Mouse (Mus musculus) ES-E14 (cell line): Measurements from ENCODE around the gene Anks1b. TPM values are rescaled to one million over a fixed set of nuclear protein-coding genes. Genes with fewer than 3 reads are reported as not detected.

Experiments
- DNase-seq: peaks from one replicate; pipeline ENCODE4 v3.0.0-alpha.2; 2013; ENCODE audit warnings: low read depth, low spot score
- H3K27ac ChIP-seq: 2 replicates; pipeline ENCODE4 v1.5.1; 2012; ENCODE audit warnings: low read depth, mild to moderate bottlenecking, low read length, moderate library complexity, mixed read lengths; ENCODE audit not compliant: poor library complexity, insufficient read depth, severe bottlenecking
- H3K36me3 ChIP-seq: 2 replicates; pipeline ENCODE4 v1.6.1; 2012; ENCODE audit warnings: mild to moderate bottlenecking, low read length, moderate library complexity, mixed read lengths; ENCODE audit not compliant: control insufficient read depth, poor library complexity, insufficient read depth, severe bottlenecking
- H3K4me1 ChIP-seq, 2 experiments: fragments of 150-350 bp in 1 of 2; sonication (generic) in 1 of 2; 2 replicates each; pipeline ENCODE4 v1.6.1; 2012; ENCODE audit warnings: low read length in 2 of 2, mild to moderate bottlenecking in 1 of 2, mixed read lengths in 1 of 2; ENCODE audit not compliant: control insufficient read depth in 2 of 2, insufficient read depth in 2 of 2, poor library complexity in 1 of 2
- H3K4me3 ChIP-seq, 2 experiments: fragments of 150-350 bp in 1 of 2; sonication (generic) in 1 of 2; 2 replicates each; pipeline ENCODE4 v1.5.1; 2012; ENCODE audit warnings: low read length in 2 of 2, low read depth in 1 of 2, mild to moderate bottlenecking in 1 of 2, mixed read lengths in 1 of 2; ENCODE audit not compliant: insufficient read depth in 1 of 2, poor library complexity in 1 of 2, severe bottlenecking in 1 of 2
- H3K9ac ChIP-seq: 2 replicates; pipeline ENCODE4 v1.6.1; 2012; ENCODE audit warnings: low read depth, mild to moderate bottlenecking, low read length, mixed read lengths; ENCODE audit not compliant: poor library complexity, insufficient read depth, severe bottlenecking
- H3K9me3 ChIP-seq: fragments of 150-350 bp; sonication (generic); 2 replicates; pipeline ENCODE4 v1.6.1; 2012; ENCODE audit warnings: low read depth, mild to moderate bottlenecking, low read length; ENCODE audit not compliant: control insufficient read depth, insufficient read depth
- CHD2 ChIP-seq: IDR thresholded peaks from 2 replicates; pipeline ENCODE4 v1.6.1; 2014; ENCODE audit warnings: mild to moderate bottlenecking, low read depth, low read length, inconsistent platforms
- HCFC1 ChIP-seq: IDR thresholded peaks from 2 replicates; pipeline ENCODE4 v1.6.1; 2012; ENCODE audit warnings: low read length, inconsistent platforms, borderline replicate concordance; ENCODE audit not compliant: insufficient read depth
- MAFK ChIP-seq: IDR thresholded peaks from 2 replicates; pipeline ENCODE4 v1.6.1; 2014; ENCODE audit warnings: mild to moderate bottlenecking, low read depth, low read length, inconsistent platforms; ENCODE audit not compliant: insufficient read depth
- ZC3H11A ChIP-seq: IDR thresholded peaks from 2 replicates; pipeline ENCODE4 v1.6.1; 2012; ENCODE audit warnings: low read depth, mild to moderate bottlenecking, inconsistent platforms, low read length, borderline replicate concordance
- ZNF384 ChIP-seq: IDR thresholded peaks from 2 replicates; pipeline ENCODE4 v1.6.1; 2012; ENCODE audit warnings: low read depth, low read length, inconsistent platforms
- in situ Hi-C, 2 experiments: fragments of 600-800 bp; cut with MboI; formaldehyde crosslinking; loops; one replicate each; pipeline ENCODE4 v1.15.1; 2025; ENCODE audit warnings: low sequenced_read_pairs in 2 of 2, inconsistent platforms in 1 of 2; ENCODE audit not compliant: unreplicated experiment in 2 of 2
- total RNA-seq: library from RNA; depleted of rRNA; stranded (reverse); fragments of 300-350 nt; gene quantifications from 2 replicates; pipeline ENCODE4 v1.2.3, GENCODE M21; 2012

Gene Anks1b
- total RNA-seq, 1 experiment = 2.6 TPM

- Histone ChIP-seq H3K4me1 (no peaks in the 10 kb centered on the region), H3K9me3 (no peaks in the 10 kb centered on the region), H3K36me3 (no peaks in the 10 kb centered on the region), H3K4me3 (no peak overlapping the region), H3K27ac (no peak overlapping the region), H3K9ac (no peak overlapping the region)
- DNase-seq = no peak
- TF ChIP-seq HCFC1 (no peak), CHD2 (no peak), MAFK (no peak), ZC3H11A (no peak), ZNF384 (no peak)
- in situ Hi-C loops = no loop called here
These were observed 535.2 kb downstream of the Anks1b start for GRCm38 (mm10) chr10:90408484-90408883.

- Histone ChIP-seq H3K27ac (no peak overlapping the region), H3K9ac (no peak overlapping the region), H3K9me3 (no peaks in the 10 kb centered on the region), H3K36me3 (no peaks in the 10 kb centered on the region), H3K4me3 (no peak overlapping the region), H3K4me1 (no peaks in the 10 kb centered on the region)
- DNase-seq = no peak
- TF ChIP-seq ZNF384 (no peak), ZC3H11A (no peak), CHD2 (no peak), MAFK (no peak), HCFC1 (no peak)
- in situ Hi-C loops = no loop called here
These were observed 558.2 kb downstream of the Anks1b start for GRCm38 (mm10) chr10:90431527-90431926.

GRCm38 (mm10) chr10:90431974-90432373 is 558.7 kb downstream of the Anks1b start:
- no peak overlapping the region for H3K27ac ChIP-seq
- TF ChIP-seq ZC3H11A = no peak
- TF ChIP-seq CHD2 = no peak
- TF ChIP-seq HCFC1 = no peak
- TF ChIP-seq ZNF384 = no peak
- no peak for TF ChIP-seq MAFK
- no peak for DNase-seq
- in situ Hi-C loops = no loop called here
- H3K9ac ChIP-seq = no peak overlapping the region
- H3K4me3 ChIP-seq = no peak overlapping the region
- no peaks in the 10 kb centered on the region for H3K4me1 ChIP-seq
- H3K36me3 ChIP-seq = no peaks in the 10 kb centered on the region
- no peaks in the 10 kb centered on the region for H3K9me3 ChIP-seq

DNA sequence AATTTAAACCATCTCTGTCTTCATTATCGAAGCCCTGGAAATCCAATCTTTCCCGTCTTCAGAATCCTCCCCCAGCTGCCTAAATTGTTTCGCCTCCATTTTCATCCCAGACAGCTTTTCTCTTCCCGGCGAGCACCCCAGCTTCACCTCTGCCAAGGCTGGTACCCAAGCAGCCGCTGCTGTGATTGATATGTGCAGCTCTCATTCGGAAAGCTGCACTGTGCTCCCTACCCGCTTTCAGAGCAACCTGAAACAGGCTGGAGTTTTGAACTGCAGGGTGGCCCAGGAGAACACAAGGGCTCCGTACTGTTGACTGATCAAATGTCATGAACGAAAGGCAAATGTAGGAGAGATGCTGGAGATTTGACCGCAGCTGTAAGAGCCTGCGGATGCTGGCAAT is 559.2 kb downstream of the Anks1b start:
- H3K4me3 ChIP-seq = no peak overlapping the region
- H3K36me3 ChIP-seq = no peaks in the 10 kb centered on the region
- H3K27ac ChIP-seq = no peak overlapping the region
- no peaks in the 10 kb centered on the region for H3K4me1 ChIP-seq
- TF ChIP-seq HCFC1 = no peak
- TF ChIP-seq ZC3H11A = no peak
- no peak for TF ChIP-seq MAFK
- no peak for TF ChIP-seq ZNF384
- no peak for TF ChIP-seq CHD2
- no peaks in the 10 kb centered on the region for H3K9me3 ChIP-seq
- in situ Hi-C loops = no loop called here
- no peak for DNase-seq
- H3K9ac ChIP-seq = no peak overlapping the region

DNA sequence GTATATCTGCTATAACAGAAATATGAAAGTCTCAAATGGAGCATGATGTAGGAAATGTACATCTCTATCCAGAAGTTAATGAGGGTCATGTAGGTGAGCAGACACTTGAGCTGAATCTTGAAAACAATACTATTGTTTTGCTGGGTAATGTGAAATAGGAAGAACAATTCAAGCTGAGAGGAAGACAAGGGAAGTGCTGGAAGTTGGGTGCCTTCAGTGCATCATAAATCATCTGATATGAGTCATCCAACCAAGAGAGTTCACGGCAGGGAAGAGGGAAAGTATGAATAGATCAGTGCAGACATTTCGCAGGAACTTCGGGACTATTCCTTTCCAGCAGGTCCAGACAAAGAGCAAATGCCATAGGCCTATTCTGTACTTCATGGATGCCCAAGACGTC is 567.7 kb downstream of the Anks1b start:
- no peaks in the 10 kb centered on the region for H3K4me1 ChIP-seq
- H3K36me3 ChIP-seq = no peaks in the 10 kb centered on the region
- TF ChIP-seq ZNF384 (no peak), HCFC1 (no peak), ZC3H11A (no peak), MAFK (no peak), CHD2 (no peak)
- H3K27ac ChIP-seq = no peak overlapping the region
- no peaks in the 10 kb centered on the region for H3K9me3 ChIP-seq
- in situ Hi-C loops = no loop called here
- H3K9ac ChIP-seq = no peak overlapping the region
- DNase-seq = no peak
- no peak overlapping the region for H3K4me3 ChIP-seq
